Mouse (Mus musculus) intestine, embryonic 15.5 days (tissue): ENCODE measurements around the gene Mkks. TPM values are rescaled to one million over a fixed set of nuclear protein-coding genes. Genes with fewer than 3 reads are reported as not detected.

Experiments used
- ATAC-seq: fragments of 200-750 bp; cut with Nextera tagmentation; 2 replicates; pipeline ENCODE4 v1.8.0; 2017; ENCODE audit warnings: moderate TSS enrichment, moderate library complexity
- H3K27ac ChIP-seq: fragments of 300-500 bp; sonication (generic); 2 replicates; pipeline ENCODE4 v1.5.1; 2015; ENCODE audit warnings: mild to moderate bottlenecking, inconsistent platforms
- H3K27me3 ChIP-seq: fragments of 300-500 bp; sonication (generic); replicated peaks from 2 replicates; pipeline ENCODE4 v1.6.1; 2015; ENCODE audit warnings: inconsistent platforms
- H3K36me3 ChIP-seq: fragments of 300-500 bp; sonication (generic); 2 replicates; pipeline ENCODE4 v1.6.1; 2015; ENCODE audit warnings: inconsistent platforms
- H3K4me1 ChIP-seq: fragments of 300-500 bp; sonication (generic); replicated peaks from 2 replicates; pipeline ENCODE4 v1.6.1; 2015; ENCODE audit warnings: inconsistent platforms
- H3K4me2 ChIP-seq: fragments of 300-500 bp; sonication (generic); replicated peaks from 2 replicates; pipeline ENCODE4 v1.6.1; 2015; ENCODE audit warnings: mild to moderate bottlenecking, inconsistent platforms
- H3K4me3 ChIP-seq: fragments of 300-500 bp; sonication (generic); replicated peaks from 2 replicates; pipeline ENCODE4 v1.5.1; 2015; ENCODE audit warnings: inconsistent platforms
- H3K9ac ChIP-seq: fragments of 300-500 bp; sonication (generic); 2 replicates; pipeline ENCODE4 v1.6.1; 2015; ENCODE audit warnings: inconsistent platforms
- H3K9me3 ChIP-seq: fragments of 300-500 bp; sonication (generic); 2 replicates; pipeline ENCODE4 v1.6.1; 2016; ENCODE audit warnings: inconsistent platforms
- WGBS: fragments of 180-500 bp; shearing (Covaris S2); methylation state at CpG from one replicate; pipeline ENCODE4 v1.1.7; 2015; 5-methylcytosine and 5-hydroxymethylcytosine counted together
- polyA plus RNA-seq: library from polyadenylated mRNA; unstranded; fragments of >200 nt; fragmentation: Nextera tagmentation; extraction: Ambion mirVana; gene quantifications from 2 replicates; pipeline ENCODE4 v1.2.1, GENCODE M21; 2015

Mkks gene
- 15.7 and 18.5 TPM in 2 replicates for polyA plus RNA-seq

DNA sequence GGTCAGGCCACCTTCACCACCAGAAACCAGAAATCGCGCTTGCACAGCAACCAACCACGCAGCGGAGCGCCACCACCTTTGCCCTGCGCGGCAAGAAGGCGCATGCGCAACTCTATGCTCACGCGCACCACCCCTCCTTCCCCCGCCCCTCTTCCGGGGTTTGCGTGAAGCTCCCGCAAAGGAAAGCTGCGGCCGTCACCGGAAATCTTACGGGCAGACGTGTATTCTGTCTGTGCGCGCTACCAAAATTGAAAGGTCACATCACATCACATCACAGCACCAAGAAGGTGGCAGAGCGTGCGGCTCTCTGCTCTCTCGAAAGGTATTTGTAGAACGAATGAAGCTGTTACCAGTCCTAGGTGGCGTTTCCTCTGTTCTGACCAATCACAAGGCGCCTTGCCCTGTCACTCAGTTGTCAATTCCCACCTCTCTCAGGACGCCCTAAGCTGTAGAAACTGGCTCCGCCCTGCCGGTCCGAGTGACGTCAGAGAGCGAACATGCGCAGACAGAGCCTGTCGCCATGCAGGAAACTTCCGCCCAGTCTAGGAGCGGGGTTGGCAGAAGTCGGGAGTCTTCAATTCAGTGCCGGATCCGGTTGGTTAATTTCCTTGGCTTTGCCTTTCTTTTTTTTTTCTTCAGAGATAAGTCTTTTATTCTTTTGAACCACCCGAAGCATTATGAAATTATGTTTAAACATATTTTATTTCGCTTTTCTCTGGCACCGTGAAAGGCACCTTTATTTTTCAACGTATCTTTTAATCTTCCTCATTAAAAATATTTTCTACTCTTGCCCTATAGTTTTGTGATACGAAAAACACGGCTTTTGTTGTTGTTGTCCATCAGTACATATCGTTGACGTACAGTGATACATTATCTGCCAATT is at the start of gene Mkks, which contains the start of the genes Slx4ip and AL731706.1:
TSS of gene Mkks (minus strand) at position 322 of the 883 bp plus-strand sequence.
TSS of gene Slx4ip (plus strand) at position 151 of the 883 bp plus-strand sequence.
TSS of gene AL731706.1 (minus strand) at position 322 of the 883 bp plus-strand sequence.
- Histone ChIP-seq H3K9me3 (no peaks in the 10 kb centered on the region), H3K4me1 (peaks cover 5% of the 10 kb centered on the region; the same call in 1 of the 2 replicates), H3K27ac (peak within 1 kb of the TSS; percentile 88), H3K9ac (peak within 1 kb of the TSS; percentile 74), H3K4me2 (peak within 1 kb of the TSS; percentile 51), H3K36me3 (no peaks in the 10 kb centered on the region), H3K4me3 (peak within 1 kb of the TSS; percentile 79), H3K27me3 (no peaks in the 10 kb centered on the region)
- ATAC-seq: peak; percentile 97
- WGBS: under 1% methylated on average over 49 of the region's 49 CpGs

DNA sequence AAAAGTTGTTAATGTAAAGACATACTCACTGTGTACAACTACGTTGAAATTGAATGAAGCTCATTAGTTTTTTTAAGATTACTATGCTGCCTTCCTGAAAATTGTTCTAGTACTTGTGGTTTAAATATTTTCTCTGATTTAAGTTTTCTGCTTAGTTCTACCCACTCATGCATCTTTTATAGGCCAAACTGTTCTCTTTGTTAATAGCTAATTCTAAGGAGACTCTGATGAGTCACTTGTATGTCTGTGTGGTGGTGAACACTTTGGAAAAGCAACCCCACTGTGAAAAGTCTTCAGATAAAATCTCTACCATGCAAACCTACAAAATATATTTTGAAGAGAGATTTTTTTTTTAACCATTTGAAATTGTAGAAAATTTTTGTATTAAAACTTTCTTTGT is 47.1 kb upstream of the Mkks start:
- Histone ChIP-seq H3K27ac (no peak overlapping the region), H3K4me2 (no peak overlapping the region), H3K27me3 (no peaks in the 10 kb centered on the region), H3K4me1 (no peaks in the 10 kb centered on the region), H3K9ac (no peak overlapping the region), H3K4me3 (no peak overlapping the region), H3K36me3 (no peaks in the 10 kb centered on the region), H3K9me3 (no peaks in the 10 kb centered on the region)
- WGBS: 85% methylated on average over 1 of the region's 1 CpGs
- ATAC-seq: no peak

DNA sequence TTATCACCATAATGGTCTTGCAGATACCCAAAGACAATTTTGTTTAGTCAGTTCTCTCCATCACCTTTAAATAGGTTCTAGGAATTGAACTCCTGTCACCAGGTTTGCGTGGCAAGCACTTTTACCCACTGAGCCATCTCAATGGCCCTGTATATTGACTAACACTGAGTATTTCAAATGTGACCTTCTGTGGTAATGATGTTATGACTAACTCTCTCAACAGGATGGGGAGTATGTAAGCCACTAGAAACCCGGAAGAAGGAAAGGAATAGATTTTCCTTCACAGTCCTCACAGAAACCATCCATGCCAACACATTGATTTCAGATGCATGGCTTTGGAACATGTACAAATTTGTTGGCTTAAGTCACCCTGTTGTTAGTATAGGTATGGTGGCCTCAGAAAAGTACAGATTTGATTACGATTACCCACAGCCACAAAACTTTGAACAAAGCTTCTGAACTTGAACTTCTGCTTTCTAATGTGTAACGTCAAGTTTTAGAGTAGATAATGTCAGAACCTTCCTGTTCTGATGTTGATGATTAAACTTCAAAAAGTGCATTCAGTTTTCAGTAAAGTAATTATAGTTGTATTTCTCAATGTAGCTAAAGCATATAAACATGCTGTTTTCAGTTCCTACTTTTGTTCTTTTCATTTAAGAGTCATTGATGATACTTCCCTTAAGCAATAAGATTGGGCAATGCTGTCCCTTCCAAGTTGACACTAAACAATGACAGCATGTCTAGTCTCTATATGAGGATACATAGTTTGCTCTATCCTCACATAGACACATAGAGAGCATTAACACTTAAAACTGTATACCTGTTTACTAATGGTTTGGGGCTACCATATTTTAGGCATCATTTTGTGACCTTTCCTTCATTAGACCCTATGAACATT is 45.5 kb upstream of the Mkks start:
- no peaks in the 10 kb centered on the region for H3K9me3 ChIP-seq
- no peak overlapping the region for H3K27ac ChIP-seq
- no peak overlapping the region for H3K9ac ChIP-seq
- H3K36me3 ChIP-seq: no peaks in the 10 kb centered on the region
- H3K4me1 ChIP-seq: no peaks in the 10 kb centered on the region
- H3K4me2 ChIP-seq: no peak overlapping the region
- WGBS: 87% methylated on average over 4 of the region's 4 CpGs
- no peaks in the 10 kb centered on the region for H3K27me3 ChIP-seq
- ATAC-seq: no peak
- no peak overlapping the region for H3K4me3 ChIP-seq

DNA sequence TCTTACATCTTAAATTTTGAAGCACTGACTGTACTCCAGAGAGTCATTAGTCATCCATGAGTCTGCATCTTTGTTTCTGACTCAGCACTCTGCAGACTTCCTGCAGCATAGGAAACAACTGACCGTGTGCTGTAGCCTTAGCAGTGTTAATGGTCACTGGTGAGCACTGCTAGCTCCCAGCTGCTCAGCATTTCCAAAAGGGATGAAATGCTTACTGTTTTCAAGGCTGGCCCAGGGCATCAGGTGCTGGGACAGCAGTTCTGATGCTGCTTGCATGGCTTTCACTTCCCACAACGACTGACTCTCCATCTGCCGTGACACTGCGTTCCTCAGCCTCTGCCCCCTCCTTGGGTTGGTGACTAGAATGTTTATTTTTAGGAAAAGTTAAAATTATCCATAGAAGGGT is 29.8 kb upstream of the Mkks start:
- no peak overlapping the region for H3K27ac ChIP-seq
- H3K4me3 ChIP-seq: no peak overlapping the region
- WGBS: 35% methylated on average over 4 of the region's 4 CpGs
- no peak overlapping the region for H3K4me2 ChIP-seq
- H3K36me3 ChIP-seq: no peaks in the 10 kb centered on the region
- peak; percentile 86 for ATAC-seq
- H3K9ac ChIP-seq: no peak overlapping the region
- peaks cover 8% of the 10 kb centered on the region for H3K4me1 ChIP-seq
- H3K9me3 ChIP-seq: no peaks in the 10 kb centered on the region
- H3K27me3 ChIP-seq: no peaks in the 10 kb centered on the region

DNA sequence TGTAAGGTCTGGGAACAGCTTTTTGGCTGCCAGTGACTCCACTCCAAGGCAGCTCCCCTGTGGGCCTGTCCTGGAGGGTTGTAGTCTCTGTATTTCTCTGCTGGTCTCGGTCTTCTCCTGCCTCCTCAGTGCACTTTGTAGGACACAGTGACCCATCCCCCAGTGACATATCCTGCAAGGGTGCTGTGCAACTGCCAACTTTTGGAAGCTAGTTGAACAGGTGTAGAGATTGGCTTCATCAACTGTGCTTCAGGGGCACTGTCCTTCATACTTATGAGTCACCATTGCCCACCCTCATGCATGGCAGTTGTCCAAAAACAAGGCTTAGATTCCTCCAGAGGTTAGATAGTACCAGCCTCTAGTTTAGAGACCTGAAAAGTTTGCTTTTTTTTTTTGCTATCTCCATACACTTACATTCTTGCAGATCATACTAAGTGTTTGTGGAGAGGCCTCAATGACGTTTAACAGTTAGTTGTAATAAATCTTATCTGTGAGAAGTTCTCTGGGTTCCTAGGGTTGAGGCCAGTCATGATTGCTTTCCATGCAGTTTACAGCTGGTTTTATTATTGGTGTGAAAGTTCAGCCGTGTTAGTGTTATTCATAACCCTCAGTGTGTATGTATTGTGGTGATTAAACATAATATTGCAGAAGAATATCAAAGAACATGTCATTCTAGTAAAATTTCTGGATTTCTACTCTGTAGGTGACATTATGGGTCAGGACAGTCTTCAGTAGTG is 29.2 kb upstream of the Mkks start:
- Histone ChIP-seq H3K9me3 (no peaks in the 10 kb centered on the region), H3K9ac (no peak overlapping the region), H3K36me3 (no peaks in the 10 kb centered on the region), H3K27me3 (no peaks in the 10 kb centered on the region), H3K4me1 (peaks cover 8% of the 10 kb centered on the region), H3K27ac (no peak overlapping the region), H3K4me3 (no peak overlapping the region), H3K4me2 (no peak overlapping the region)
- peak; percentile 90 for ATAC-seq
- 48% methylated on average over 3 of the region's 3 CpGs for WGBS

DNA sequence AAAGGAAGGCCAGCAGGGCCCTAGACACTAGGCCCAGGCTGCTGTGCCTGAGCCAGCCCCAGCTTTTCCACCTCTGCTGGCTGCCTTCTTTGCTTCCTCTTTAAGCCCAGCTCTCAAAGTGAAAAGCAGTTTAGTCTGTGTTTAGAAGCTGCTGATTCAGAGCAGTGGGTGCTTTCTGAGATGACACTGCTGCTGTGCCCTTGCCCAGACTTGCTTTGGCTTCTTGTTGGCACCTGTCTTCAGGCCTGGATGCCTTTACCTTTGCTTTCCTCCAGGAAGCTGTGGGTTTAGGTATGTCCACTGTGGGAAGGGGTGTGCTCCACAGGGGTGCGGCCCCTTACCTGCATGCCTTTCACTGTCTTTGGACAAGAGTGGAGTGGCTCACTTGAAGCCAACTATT is 28.2 kb upstream of the Mkks start:
- Histone ChIP-seq H3K4me1 (peaks cover 11% of the 10 kb centered on the region), H3K9me3 (no peaks in the 10 kb centered on the region), H3K27ac (no peak overlapping the region), H3K4me3 (no peak overlapping the region), H3K4me2 (no peak overlapping the region), H3K36me3 (no peaks in the 10 kb centered on the region), H3K9ac (no peak overlapping the region), H3K27me3 (no peaks in the 10 kb centered on the region)
- 0 out of 2 replicates have a peak, but pooled peaks have one; percentile 11 for ATAC-seq
- 95% methylated on average over 1 of the region's 1 CpGs for WGBS

DNA sequence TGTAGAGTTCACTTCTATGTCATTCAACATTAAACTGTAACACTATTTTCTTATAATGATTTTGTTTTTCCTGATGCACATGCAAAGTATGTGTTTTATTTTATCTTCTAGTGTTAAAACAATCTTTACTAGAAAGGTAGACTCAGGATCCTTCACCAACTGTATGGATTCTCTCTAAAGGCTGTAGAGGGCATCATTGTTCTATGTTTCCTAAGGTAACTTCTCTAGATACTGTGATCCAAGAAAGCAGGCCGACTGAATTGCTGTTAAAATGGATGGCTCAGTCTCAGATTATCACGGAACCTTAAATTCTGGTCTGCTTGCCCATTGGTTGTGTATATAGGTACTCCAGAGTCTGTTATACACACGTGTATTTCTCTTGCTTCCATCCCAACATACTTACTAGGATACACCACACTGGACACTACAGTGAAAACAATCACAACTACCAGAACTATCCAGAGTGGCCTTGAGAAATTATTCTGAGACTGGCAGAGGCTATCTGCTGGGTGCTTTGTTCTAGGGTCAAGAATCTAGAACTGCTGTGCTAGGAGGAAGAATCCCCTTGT is 23.2 kb upstream of the Mkks start:
- Histone ChIP-seq H3K9me3 (no peaks in the 10 kb centered on the region), H3K27ac (no peak overlapping the region), H3K4me1 (peaks cover 6% of the 10 kb centered on the region; the same call in 1 of the 2 replicates), H3K27me3 (no peaks in the 10 kb centered on the region), H3K9ac (no peak overlapping the region), H3K36me3 (no peaks in the 10 kb centered on the region), H3K4me3 (no peak overlapping the region), H3K4me2 (no peak overlapping the region)
- WGBS: 47% methylated on average over 3 of the region's 3 CpGs
- ATAC-seq: 0 out of 2 replicates have a peak, but pooled peaks have one; percentile 47

DNA sequence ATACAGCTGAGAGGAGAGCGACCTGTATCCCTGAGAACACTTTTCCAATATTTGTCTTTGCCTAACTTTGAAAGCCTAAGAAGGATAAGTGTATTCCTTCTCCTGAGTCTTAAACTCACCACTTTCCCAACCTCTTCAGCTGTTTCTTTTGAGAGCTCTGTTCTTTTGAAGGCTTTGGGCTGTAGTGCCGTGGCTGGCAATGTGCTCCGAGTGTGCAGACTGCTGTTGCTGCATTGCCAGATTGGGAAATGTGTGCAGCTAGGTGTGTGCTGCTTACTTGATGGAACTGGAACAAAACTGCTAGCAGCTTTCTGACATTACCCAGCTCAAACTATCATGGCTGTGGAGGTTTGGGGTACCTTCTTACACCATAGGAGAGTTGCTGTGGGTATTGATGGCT is 21.8 kb upstream of the Mkks start:
- H3K4me3 ChIP-seq: no peak overlapping the region
- H3K9ac ChIP-seq: no peak overlapping the region
- no peaks in the 10 kb centered on the region for H3K9me3 ChIP-seq
- H3K4me2 ChIP-seq: no peak overlapping the region
- ATAC-seq: no peak
- H3K27ac ChIP-seq: no peak overlapping the region
- no peaks in the 10 kb centered on the region for H3K36me3 ChIP-seq
- 0 out of 2 replicates have a peak, but pooled peaks cover 6% of the 10 kb centered on the region for H3K4me1 ChIP-seq
- H3K27me3 ChIP-seq: no peaks in the 10 kb centered on the region
- 68% methylated on average over 3 of the region's 3 CpGs for WGBS

DNA sequence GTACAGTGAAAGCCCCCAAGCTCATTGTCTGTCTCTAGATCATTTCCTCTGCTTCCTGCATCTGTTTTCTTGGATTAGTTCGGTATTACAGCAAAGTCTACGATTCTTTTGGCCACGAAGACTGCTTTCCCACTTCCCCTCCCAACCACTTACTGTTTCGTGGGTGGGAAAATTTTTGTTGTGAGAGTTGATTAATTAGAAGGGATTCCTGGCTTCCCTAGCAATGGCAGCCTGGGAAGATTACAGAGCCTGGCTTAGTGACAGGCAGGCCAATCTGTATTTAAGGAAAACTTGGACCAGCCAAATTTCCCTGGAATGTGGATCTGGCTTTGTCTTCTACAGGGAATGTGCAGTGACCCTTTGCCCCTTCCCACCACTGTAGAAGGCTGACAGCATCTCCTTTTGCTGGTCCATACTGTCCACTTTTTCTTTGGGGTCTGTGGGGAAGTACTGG is 20.8 kb upstream of the Mkks start:
- H3K4me1 ChIP-seq: 0 out of 2 replicates have a peak, but pooled peaks cover 6% of the 10 kb centered on the region
- H3K36me3 ChIP-seq: no peaks in the 10 kb centered on the region
- H3K9me3 ChIP-seq: no peaks in the 10 kb centered on the region
- no peak overlapping the region for H3K9ac ChIP-seq
- ATAC-seq: peak; percentile 52; the same call in 1 of the 2 replicates
- no peak overlapping the region for H3K4me3 ChIP-seq
- H3K4me2 ChIP-seq: no peak overlapping the region
- H3K27me3 ChIP-seq: no peaks in the 10 kb centered on the region
- H3K27ac ChIP-seq: no peak overlapping the region
- 33% methylated on average over 4 of the region's 4 CpGs for WGBS

DNA sequence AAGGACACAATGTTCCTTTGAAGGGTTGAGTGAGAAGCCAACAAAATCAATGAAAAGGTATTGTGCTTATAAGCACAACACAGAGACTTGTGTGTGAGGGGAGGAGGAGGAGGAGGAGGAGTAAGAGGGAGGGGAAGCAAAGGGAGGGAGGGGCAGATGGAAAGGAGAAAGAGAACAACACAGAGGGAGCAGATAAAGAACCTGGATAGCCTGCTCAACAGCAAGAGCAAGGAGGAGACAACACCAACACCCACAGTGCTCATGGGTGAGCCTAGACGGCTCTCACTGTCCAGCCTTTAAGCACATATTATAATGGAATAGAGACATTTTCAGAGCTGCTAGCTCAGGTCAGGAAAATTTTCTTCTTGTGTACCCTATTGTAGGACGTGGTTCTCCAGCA is 18.1 kb upstream of the Mkks start:
- Histone ChIP-seq H3K36me3 (no peaks in the 10 kb centered on the region), H3K27ac (no peak overlapping the region), H3K9me3 (no peaks in the 10 kb centered on the region), H3K27me3 (no peaks in the 10 kb centered on the region), H3K9ac (no peak overlapping the region), H3K4me1 (0 out of 2 replicates have a peak, but pooled peaks cover 3% of the 10 kb centered on the region), H3K4me2 (no peak overlapping the region), H3K4me3 (no peak overlapping the region)
- 80% methylated on average over 2 of the region's 2 CpGs for WGBS
- ATAC-seq: no peak

DNA sequence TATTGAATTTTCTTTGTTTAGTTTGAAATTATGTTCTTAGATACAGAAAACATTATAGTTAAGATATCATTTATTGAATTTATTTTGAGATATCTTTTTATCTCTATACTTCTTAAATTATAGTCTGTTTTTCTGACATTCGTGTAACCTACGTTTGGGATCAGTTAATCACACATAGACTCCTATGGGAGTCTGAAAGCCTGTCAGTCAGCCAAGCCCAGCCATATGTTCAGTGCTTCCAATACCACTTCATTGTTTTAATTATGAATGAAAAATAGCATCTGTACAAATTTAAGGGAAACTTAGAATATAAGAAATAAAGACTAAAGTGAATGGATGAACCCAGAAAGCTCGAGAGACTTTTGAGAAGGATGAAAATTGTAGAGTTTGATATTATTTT is 17.4 kb upstream of the Mkks start:
- no peak overlapping the region for H3K4me3 ChIP-seq
- H3K4me1 ChIP-seq: 0 out of 2 replicates have a peak, but pooled peaks cover 3% of the 10 kb centered on the region
- no peak overlapping the region for H3K9ac ChIP-seq
- H3K4me2 ChIP-seq: no peak overlapping the region
- H3K27ac ChIP-seq: no peak overlapping the region
- WGBS: 84% methylated on average over 3 of the region's 3 CpGs
- no peak for ATAC-seq
- no peaks in the 10 kb centered on the region for H3K27me3 ChIP-seq
- no peaks in the 10 kb centered on the region for H3K36me3 ChIP-seq
- H3K9me3 ChIP-seq: no peaks in the 10 kb centered on the region
